Mouse (Mus musculus): Measurements from ENCODE around the gene Cops2.

Cops2 gene

DNA sequence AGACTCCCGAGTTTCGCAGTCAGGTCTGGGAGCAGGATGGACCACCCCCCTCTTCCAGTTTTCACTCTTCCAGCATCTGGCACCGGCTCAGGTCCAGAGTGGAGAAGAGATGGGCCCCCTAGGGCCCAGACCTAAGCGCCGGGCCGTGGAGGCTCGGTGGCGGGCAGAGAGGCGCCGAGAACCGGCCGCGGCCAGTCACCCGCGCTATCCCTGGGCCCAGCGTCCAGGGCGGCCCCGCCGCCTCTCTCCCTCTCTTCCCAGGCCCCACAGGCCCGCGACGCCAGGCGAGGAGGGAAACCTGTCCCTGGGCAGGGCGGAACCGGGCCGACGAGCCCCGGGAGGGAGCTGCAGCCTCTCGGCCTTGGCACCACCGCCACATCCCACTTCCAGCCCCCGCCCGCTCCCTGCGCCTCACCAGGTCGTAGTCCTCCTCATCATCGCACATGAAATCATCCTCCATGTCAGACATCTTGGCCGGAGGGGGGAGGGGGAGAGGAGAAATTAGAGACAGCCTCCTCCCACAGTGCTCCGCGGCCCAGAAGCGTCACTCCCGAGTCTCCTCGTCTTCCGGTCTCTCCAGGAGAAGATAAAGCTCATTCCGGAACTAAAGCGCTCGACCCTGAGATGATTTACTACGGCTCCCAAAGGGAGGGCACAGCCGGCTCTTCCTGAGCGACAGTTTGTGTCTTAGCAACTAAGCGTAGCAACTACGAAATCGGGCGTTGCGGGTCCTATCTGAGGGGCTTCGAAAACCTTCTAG is at the start of gene Cops2, which contains the start of gene Galk2:
Cops2 (minus strand) TSS at position 619 of the 760 bp plus-strand sequence.
Galk2 (plus strand) TSS at position 589 of the 760 bp plus-strand sequence.
- DNase-seq: peak; percentile 93

DNA sequence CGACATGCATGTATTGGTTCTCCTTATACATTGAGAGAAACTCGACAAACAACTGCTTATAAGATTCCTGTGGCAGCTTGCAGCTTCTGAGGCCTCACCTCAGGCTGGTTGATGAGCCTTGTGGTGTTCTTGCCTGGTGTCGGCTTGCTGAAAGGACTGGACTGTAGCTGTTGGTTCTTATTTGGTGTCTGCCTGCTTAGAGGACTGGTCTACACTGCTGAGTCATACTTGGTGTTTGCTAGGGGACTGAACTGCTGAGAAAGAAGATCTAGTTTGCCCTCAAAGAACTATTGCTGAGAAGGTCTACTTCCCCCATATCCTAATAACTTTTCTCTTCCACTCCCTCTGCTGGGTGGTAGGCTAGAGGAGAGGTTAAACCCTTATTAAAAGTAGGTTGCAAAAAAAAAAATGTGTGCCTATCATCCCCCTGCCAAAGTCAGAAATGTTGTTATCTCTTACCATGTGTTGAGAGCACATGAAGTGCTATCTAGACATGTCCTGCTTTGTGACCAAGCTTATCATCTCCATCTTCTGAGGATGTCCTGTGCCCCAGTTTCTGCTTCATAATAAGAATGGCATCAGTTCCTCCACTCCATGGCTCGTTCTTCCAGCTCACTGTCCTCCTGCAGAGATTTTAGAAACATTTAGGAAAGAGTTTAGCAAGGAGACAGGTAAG is 48.8 kb upstream of the Cops2 start:
- DNase-seq: no peak

DNA sequence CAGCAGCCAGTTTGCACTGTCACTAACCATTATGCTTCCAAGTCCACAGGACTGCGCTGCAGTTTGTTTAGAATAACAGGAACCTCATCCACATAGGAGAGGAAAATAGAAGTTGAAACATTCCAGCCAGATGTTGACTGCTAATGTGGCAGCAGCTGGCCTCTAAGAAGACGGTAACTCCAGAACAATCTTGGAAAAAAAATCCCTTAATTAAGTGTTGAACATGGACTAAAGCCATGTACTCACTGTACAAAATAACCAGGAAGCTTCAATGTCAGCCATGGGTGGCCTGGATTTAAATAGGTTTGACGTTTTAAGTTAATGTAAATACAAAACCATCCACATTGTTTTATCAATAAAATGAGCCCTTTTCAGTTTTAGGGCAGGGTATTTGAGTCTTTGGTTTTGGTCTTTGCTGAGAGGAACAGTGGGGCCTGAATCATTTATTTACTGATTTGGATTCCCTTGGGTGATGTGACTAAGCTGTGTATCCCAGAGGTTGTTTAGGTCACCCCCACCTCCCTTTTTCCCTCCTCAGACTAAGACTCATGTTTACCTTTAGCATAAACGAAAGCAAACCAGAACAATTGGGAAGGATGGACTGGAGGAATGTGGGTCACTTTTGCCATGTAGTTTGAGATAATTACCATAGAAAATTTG is 47.6 kb upstream of the Cops2 start:
- DNase-seq: no peak

DNA sequence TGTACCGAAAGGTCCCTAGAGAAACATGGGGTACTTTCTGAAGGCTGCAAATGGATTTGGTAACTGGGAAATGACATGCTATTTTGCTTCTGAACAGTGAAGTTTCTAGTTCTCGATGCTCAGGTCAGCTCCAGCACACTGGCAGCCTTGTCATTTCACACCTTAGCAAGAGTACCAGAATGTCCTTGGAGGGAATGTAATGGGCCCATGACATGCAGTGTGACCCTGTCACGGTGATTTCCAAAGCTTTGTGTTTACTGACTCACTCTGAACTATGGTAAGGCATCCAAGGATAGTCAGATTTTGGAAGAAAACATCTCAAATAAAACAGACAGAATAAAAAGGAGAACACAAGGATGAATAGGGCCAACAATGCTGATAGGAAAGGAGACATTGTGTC is 42.5 kb upstream of the Cops2 start:
- DNase-seq: no peak

DNA sequence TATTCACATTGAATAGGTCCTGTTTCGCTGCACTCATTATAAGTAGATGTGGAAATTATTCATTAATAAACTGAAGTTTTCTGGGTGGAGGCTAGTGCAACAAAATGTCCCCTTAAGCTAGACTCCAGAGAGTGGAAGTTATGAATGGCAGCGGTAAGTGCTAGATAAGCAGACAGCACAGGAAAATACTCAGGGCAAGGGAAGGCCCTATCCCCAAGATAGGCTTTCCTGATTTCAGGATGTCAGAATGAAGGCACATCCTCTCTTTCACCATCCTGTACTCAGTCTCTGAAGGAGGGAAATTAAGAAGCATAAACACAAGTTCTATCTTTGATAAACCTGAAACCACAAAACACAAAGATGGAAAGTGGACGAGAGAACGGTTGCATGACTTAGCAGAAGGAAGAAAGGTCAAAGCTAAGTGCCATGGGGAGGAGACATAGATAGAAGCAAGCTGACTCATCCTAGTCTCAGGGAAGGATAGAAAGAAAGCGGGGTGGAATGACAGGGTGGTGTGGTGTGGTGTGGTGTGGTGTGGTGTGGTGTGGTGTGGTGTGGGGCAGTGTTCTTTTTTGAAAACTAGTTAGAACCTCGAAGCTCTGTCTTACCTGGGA is 42.0 kb upstream of the Cops2 start:
- no peak for DNase-seq

DNA sequence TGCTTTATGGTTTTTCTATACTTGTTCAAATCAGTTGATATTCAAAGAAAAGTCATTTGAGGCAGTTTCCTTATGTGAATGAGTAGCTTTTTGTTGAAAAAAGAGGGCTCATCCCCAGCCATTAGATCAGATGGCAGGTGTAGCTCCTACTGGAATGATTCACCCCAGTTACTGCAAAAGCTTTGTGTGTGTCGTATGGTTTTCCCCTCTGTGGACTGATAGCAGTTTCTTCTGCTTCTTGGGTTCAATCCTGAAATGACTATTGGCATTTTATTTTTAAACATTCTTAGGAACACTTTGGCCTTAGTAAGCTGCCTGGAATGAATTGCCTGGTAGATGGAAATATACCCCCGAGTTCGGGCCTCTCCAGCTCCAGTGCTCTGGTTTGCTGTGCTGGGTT is 37.4 kb upstream of the Cops2 start:
- no peak for DNase-seq

DNA sequence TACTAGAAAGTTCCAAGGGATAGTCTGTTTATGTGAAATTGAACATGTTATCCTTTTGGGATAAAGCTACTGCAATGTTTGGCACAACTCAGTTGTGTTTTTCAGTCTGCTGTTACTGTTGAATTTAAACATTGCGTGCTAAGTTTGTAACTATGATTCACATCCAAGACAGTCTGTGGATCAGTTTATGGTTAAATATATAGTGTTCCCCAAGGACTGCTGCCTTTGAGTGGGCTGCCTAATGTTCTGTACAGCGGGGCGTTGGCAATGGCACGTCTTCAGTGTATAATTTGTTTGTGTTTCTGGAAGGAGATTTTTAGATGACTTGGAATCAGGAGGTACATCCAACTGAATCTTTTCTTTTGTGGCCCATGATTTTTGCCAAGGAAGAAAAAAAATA is 36.2 kb upstream of the Cops2 start:
- DNase-seq: no peak

DNA sequence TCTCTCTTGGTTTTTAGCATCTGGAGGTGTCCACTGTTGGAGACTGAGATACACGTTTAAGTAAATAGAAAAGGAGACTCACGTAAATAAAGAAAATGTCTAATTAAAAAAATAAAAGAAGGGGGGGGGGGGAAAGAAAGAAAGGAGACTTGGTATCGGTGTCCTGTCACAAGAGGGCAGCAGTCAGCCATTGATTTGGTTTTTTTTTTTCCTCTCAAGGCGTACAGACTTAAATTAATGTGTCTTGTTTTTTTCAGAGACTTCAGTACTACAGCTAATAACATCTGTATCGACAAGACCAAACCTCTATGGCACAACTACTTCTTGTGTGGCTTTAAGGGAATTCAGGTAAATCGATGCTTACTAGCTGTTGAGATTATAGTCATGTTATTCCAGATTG is 34.2 kb upstream of the Cops2 start:
- DNase-seq: peak; percentile 22

DNA sequence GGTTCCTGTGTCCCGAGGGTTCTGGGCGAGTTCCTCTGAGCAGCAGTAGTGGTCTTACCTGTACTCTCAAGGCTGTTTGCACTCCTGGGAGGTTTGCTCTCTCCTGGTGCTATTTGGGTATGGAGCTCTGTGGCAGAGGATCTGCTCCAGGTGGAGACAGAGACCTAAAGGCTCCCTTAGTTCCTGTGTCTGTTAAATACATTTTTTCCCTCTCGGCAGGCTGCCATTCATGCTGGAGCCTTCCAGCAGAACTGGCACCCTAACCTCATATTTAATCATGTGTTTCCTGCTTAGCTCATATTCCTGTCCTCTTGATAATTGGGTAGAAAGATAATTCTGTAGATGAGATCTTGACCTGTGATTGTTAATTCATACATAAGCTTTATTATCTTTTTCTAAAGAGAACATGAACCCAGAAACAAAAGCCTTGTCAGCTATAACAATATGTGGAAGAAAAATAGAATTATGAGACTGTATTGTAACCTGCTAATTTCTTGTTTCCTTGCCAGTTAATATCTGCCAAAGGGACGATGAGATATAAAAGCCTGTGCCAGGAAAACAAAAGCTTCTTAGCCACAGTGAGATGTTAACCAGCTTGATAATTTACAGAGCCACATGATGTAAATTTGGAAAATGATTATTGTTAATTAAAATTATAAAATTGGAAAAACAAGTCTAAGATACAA is 27.1 kb upstream of the Cops2 start:
- peak; percentile 39 for DNase-seq

DNA sequence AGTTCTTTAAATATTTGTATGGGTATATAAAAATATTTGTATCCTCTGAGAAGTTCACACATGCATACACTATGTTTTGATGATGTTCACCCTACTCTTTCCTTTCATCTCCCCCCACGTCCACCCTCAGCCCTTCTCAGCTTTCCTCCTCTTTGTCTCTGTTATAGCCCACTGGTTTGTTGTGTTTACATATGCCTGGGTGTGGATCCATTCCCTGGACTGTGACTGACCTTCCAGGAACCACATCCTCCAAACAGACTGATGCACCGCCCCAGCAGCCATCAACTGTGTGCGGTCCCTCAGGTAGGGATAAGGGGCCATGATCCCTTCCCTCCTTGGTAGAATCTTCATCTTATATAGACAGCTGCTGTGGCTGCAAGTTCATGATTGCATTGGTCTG is 11.2 kb upstream of the Cops2 start:
- no peak for DNase-seq

DNA sequence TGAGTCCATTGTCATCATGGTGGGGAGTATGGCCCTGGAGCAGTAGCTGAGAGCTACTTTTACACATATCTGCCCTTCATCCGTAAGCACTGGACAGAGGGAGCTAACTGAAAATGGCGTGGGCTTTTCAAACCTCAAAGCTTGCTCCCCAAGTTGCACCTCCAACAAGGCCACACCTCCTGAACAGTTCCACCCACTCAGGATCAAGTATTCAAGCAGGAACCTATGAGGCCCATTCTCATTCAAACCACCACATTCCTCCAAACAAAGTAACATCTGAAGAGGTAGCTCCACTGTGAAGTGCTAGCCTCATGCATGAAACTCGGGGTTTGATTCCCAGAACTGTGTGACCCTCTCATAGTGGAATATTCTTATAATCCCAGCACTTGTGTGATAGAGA is 9.4 kb upstream of the Cops2 start:
- no peak for DNase-seq

DNA sequence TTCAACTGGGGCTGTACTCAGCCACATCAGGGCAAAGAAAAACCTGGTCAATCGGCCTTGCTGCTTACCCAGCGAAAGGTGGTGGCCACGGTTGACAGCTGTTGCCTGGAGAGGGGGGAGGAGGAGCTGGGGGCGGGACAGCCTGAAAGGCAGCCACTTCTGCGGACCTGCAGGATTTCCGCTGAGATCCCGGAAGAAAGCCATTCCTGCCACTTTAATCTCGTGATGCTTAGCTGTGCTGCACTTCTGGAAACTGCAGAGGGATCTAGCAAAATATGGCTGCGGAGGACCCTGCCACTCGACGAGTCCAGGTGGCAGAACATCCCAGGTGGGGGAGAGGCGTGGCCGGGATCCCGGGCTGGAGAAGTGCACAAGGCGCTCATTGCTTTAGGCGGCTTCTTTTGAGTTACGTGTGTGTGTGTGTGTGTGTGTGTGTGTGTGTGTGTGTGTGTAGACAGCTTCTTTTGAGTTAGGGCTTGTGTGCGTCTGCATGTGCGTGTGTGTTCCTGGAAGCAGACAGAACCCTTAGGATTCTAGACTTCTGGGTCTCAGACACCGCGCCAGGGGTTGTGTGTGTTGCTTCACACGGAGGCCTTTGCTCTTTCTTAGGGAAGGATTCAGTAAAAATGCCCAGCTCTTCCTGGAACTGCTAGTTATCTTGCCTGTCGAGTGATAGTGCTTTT is 7.3 kb upstream of the Cops2 start:
- DNase-seq: peak; percentile 43

DNA sequence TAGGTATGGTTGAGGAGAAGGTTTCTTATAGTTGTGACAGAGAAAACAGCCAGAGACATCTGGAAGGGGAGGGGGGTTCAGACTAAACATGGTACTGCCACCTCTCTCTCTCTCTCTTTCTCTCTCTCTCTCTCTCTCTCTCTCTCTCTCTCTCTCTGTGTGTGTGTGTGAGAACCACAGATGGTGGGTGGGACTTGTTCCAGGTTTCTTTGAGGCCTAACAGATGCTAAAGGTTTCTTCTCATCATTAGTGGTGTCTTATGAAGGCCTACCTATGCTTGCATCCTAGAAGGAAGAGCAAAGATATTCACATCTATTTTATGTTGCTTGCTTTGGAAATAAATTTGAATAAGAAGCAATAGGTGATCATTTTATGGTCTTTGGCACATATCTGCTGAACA is 6.6 kb upstream of the Cops2 start:
- DNase-seq: no peak

DNA sequence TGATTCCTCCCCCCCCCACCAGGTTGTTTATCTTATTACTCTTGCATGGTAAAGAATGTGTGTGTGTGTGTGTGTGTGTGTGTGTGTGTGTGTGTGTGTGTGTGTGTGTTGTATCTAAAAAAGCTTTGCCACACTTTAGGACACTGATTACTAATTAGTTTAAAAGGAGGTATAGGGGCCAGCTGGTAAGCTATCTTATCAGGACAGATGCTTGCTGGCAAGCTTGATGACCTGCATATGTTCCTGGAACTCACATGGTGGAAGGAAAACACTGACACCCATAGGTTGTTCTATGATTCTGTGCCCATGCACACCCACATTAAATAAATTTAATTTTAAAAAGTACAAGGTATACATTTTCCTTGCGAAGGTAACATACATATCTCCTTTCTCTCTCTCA is 5.6 kb upstream of the Cops2 start:
- no peak for DNase-seq

DNA sequence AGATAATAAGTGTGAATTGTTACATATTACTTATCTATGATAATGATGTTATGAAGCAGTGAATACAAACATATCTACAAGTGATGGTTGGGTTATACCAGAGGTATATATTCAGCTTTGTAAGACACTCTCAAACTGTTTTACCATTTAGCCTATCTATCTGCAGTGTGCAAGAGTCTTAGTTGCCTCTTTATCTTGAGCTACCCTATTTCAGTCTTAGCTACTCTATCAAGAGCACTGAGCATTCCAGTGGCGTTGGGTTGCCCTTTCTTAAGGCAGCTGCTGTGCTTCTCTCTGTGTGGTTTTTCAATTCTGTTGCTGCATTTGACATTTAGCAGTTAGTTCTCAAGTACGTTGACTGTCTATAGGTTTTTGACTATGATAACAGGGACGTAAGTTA is 4.9 kb upstream of the Cops2 start:
- DNase-seq: no peak

DNA sequence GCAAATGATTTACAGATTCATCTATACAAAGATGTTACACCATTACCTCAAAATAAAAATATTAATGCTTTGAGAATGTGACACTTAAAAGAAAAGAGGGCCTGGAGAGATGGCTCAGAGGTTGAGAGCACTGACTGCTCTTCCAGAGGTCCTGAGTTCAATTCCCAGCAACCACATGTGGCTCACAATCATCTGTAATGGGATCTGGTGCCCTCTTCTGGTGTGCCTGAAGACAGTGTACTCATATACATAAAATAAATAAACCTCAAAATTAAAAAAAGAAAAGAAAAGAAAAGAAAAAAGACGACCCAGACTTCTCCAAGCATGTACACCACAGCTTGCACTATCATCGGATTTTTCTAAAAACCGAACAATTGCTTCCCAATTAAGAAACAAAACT is 1.2 kb downstream of the Cops2 start:
- DNase-seq: no peak

DNA sequence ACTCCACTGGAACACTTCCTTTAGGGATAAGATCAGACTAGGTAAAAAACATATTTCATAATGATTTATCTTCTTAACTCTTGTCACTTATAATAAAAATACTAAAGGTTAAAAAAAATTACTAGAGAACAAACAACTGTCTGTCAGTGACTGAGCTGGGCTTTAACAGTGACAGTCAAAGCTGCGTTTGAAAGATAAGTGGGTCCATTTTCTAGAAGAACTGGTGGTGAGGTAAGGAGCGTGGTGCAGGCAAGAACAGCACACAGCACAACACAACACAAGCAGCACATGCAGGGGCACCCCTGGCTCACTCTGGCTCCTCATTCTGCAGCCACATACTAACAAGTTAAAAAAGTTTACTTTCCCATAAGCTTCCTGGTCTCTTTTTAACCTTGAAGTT is 7.7 kb downstream of the Cops2 start:
- DNase-seq: no peak

DNA sequence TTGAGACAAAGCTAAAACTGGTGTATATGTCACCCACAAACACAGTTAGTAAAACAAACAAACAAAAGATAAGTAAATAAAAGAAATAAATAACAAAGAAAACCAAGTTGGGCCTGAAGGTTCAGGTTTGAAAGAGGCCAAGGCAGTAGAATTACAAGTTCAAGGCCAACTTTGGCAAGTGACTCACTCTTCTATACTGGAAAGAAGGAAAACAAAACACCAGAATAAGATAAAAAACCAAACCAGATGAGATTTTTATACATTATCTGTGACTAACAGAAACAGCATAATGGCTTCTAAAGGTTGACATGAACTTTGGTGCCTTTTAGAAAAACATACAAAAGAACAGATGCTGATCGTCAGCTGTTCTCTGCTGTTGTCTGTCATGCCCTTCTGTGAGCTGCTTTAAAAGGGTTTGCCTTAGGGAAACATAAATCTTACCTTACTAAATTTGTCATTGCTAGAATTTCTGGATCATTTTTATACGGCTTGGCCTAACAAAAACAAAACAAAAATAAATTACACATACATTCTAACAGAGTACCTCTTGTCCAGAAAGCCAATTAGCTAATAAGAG is 20.1 kb downstream of the Cops2 start:
- no peak for DNase-seq

DNA sequence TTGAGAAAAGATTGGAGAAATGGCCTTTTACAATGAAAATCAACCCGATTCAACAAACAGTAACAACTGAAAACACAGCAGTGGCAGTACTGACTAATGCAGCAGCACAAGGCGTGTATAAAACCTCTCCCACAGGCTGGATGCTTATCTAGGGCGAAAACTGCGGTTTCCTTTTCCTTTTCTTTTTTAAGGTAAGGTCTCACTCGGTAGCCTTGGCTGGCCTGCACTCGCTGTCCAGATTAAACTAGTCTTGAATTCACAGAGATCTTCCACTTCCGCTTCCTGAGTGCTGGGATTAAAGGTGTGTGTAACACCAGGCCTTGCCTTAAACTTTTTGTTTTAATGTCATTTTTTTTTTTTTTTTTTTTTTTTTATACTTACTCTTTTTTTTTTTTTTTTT is 20.8 kb downstream of the Cops2 start:
- DNase-seq: no peak

DNA sequence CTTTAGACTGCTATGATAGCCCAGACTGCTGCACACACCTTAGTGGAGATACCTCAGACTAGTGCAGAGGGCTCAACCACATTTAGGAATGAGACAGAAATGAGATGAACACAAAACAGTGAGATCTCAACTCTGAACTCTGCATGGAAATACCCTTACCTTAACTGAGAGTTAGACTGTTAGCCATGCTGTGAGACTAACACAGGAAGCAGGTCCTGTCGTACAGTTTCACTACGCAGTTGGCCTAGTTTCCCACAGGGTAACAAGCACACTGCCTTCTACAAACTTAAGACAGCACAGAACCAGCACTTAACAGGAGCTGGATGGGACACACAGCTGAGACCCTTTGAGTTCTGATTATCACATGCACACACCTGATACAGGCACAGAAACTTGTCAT is 29.0 kb downstream of the Cops2 start:
- DNase-seq: no peak

DNA sequence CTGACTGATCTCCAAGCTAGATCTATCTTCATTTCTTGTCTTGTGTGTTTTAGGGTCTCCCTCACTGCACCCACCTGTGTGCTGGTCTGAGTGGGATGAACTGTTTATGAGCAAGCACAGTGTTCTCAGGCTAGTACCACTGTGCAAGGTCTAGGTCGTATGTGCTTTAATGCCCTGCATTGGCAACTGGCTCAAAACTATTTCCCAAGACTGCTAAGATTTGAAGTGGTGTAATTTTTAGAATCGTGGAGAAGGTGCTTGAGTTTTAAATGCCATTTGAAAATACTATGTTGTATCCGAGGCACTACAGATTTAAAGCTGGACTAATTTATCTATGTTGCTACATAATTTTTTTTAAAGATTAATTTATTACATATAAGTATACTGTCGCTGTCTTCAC is 31.0 kb downstream of the Cops2 start:
- no peak for DNase-seq

DNA sequence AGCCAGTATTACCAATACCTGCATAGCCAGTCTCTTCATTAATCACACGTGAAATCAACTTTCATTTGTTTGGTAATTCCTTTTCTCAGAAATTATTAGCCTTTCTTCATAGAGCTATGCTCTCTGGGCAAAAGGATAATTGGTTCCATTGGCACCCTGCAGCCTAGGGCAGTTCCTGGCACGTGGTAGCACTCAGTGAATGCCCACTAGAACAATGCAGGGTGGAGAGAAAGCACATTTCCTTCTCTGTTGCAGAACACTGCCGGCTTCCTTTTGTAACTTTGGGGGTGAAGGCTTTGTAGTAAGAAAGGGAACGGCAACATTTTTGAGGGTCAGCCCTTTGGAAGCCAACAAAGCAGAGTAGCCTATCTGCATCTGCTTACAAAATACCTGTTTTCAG is 32.7 kb downstream of the Cops2 start:
- no peak for DNase-seq

All from cerebellum, adult 8-10 months (tissue).